Mouse (Mus musculus): ENCODE data around the gene B4galnt2. TPM values are rescaled to one million over a fixed set of nuclear protein-coding genes. Genes with fewer than 3 reads are reported as not detected.
"Not testable (repeated sequence)": the region's sequence is repeated elsewhere in the genome, so short reads cannot be mapped to it uniquely, and the experiment has no call there.

The B4galnt2 gene
- polyA plus RNA-seq, 1 experiment from 2014 or later = 44.3 TPM

GRCm38 (mm10) chr11:95911579-95911978 is 3.1 kb downstream of the B4galnt2 start:
- peak overlapping the region; percentile 35 for H3K4me2 ChIP-seq (ENCODE audit: low read depth, low read length)
- H3K9ac ChIP-seq (ENCODE audit: low read depth, low read length) = peak overlapping the region; percentile 32; the same call in 1 of the 2 replicates
- peaks cover 5% of the 10 kb centered on the region for H3K27me3 ChIP-seq (replicated peaks; ENCODE audit: control insufficient read depth, insufficient read depth, low read length)
- peak overlapping the region; percentile 27 for H3K4me3 ChIP-seq (ENCODE audit: low read length)
- peak; percentile 69 for ATAC-seq
- H3K36me3 ChIP-seq (ENCODE audit: control insufficient read depth, insufficient read depth, low read length) = no peaks in the 10 kb centered on the region
- WGBS = 18% methylated on average over 7 of the region's 7 CpGs
- H3K27ac ChIP-seq (ENCODE audit: low read length) = peak overlapping the region; percentile 76
- H3K9me3 ChIP-seq (ENCODE audit: control insufficient read depth, low read length) = no peaks in the 10 kb centered on the region
- H3K4me1 ChIP-seq (ENCODE audit: control insufficient read depth, insufficient read depth, low read length) = no peaks in the 10 kb centered on the region; the same call in 1 of the 2 replicates

- no peaks in the 10 kb centered on the region for H3K27me3 ChIP-seq (replicated peaks; ENCODE audit: control insufficient read depth, insufficient read depth, low read length)
- no peaks in the 10 kb centered on the region for H3K9me3 ChIP-seq (ENCODE audit: control insufficient read depth, low read length)
- no peak overlapping the region for H3K4me2 ChIP-seq (ENCODE audit: low read depth, low read length)
- no peak overlapping the region for H3K4me3 ChIP-seq (ENCODE audit: low read length)
- no peaks in the 10 kb centered on the region for H3K36me3 ChIP-seq (ENCODE audit: control insufficient read depth, insufficient read depth, low read length)
- H3K27ac ChIP-seq (ENCODE audit: low read length) = no peak overlapping the region
- H3K9ac ChIP-seq (ENCODE audit: low read depth, low read length) = no peak overlapping the region
- 80% methylated on average over 5 of the region's 5 CpGs for WGBS
- no peaks in the 10 kb centered on the region for H3K4me1 ChIP-seq (ENCODE audit: control insufficient read depth, insufficient read depth, low read length)
- no peak for ATAC-seq
Observed at GRCm38 (mm10) chr11:95907805-95908524, 6.7 kb downstream of the B4galnt2 start.

GRCm38 (mm10) chr11:95904290-95904689 is 10.4 kb downstream of the B4galnt2 start:
- H3K36me3 ChIP-seq (ENCODE audit: control insufficient read depth, insufficient read depth, low read length) = no peaks in the 10 kb centered on the region
- no peak overlapping the region for H3K9ac ChIP-seq (ENCODE audit: low read depth, low read length)
- H3K27ac ChIP-seq (ENCODE audit: low read length) = no peak overlapping the region
- no peak for ATAC-seq
- no peaks in the 10 kb centered on the region for H3K4me1 ChIP-seq (ENCODE audit: control insufficient read depth, insufficient read depth, low read length)
- WGBS = 75% methylated on average over 2 of the region's 2 CpGs
- H3K4me2 ChIP-seq (ENCODE audit: low read depth, low read length) = no peak overlapping the region
- no peak overlapping the region for H3K4me3 ChIP-seq (ENCODE audit: low read length)
- no peaks in the 10 kb centered on the region for H3K27me3 ChIP-seq (replicated peaks; ENCODE audit: control insufficient read depth, insufficient read depth, low read length)
- H3K9me3 ChIP-seq (ENCODE audit: control insufficient read depth, low read length) = no peaks in the 10 kb centered on the region

- no peaks in the 10 kb centered on the region for H3K36me3 ChIP-seq (ENCODE audit: control insufficient read depth, insufficient read depth, low read length)
- H3K27ac ChIP-seq (ENCODE audit: low read length) = no peak overlapping the region
- no peak overlapping the region for H3K9ac ChIP-seq (ENCODE audit: low read depth, low read length)
- no peak for ATAC-seq
- 80% methylated on average over 14 of the region's 14 CpGs for WGBS
- no peaks in the 10 kb centered on the region for H3K4me1 ChIP-seq (ENCODE audit: control insufficient read depth, insufficient read depth, low read length)
- H3K4me2 ChIP-seq (ENCODE audit: low read depth, low read length) = no peak overlapping the region
- no peaks in the 10 kb centered on the region for H3K9me3 ChIP-seq (ENCODE audit: control insufficient read depth, low read length)
- H3K27me3 ChIP-seq (replicated peaks; ENCODE audit: control insufficient read depth, insufficient read depth, low read length) = no peaks in the 10 kb centered on the region
- H3K4me3 ChIP-seq (ENCODE audit: low read length) = no peak overlapping the region
Observed at GRCm38 (mm10) chr11:95896446-95897179, 18.1 kb downstream of the B4galnt2 start.

GRCm38 (mm10) chr11:95890462-95891051 is 24.1 kb downstream of the B4galnt2 start:
- no peak overlapping the region for H3K27ac ChIP-seq (ENCODE audit: low read length)
- no peak overlapping the region for H3K4me2 ChIP-seq (ENCODE audit: low read depth, low read length)
- no peaks in the 10 kb centered on the region for H3K4me1 ChIP-seq (ENCODE audit: control insufficient read depth, insufficient read depth, low read length)
- no peak overlapping the region for H3K9ac ChIP-seq (ENCODE audit: low read depth, low read length)
- H3K27me3 ChIP-seq (replicated peaks; ENCODE audit: control insufficient read depth, insufficient read depth, low read length) = no peaks in the 10 kb centered on the region
- H3K36me3 ChIP-seq (ENCODE audit: control insufficient read depth, insufficient read depth, low read length) = peaks cover 6% of the 10 kb centered on the region
- H3K9me3 ChIP-seq (ENCODE audit: control insufficient read depth, low read length) = peaks cover 8% of the 10 kb centered on the region; the same call in 1 of the 2 replicates
- ATAC-seq = no peak
- H3K4me3 ChIP-seq (ENCODE audit: low read length) = no peak overlapping the region
- WGBS = 72% methylated on average over 2 of the region's 2 CpGs

GRCm38 (mm10) chr11:95879861-95880260 is 34.8 kb downstream of the B4galnt2 start:
- H3K4me3 ChIP-seq (ENCODE audit: low read length); H3K4me2 ChIP-seq (ENCODE audit: low read depth, low read length); H3K27ac ChIP-seq (ENCODE audit: low read length); ATAC-seq; H3K4me1 ChIP-seq (ENCODE audit: control insufficient read depth, insufficient read depth, low read length); H3K36me3 ChIP-seq (ENCODE audit: control insufficient read depth, insufficient read depth, low read length); H3K9ac ChIP-seq (ENCODE audit: low read depth, low read length); H3K9me3 ChIP-seq (ENCODE audit: control insufficient read depth, low read length); H3K27me3 ChIP-seq (replicated peaks; ENCODE audit: control insufficient read depth, insufficient read depth, low read length): not testable (repeated sequence)
- 60% methylated on average over 2 of the region's 2 CpGs for WGBS

GRCm38 (mm10) chr11:95876296-95876695 is 38.4 kb downstream of the B4galnt2 start:
- no peaks in the 10 kb centered on the region for H3K9me3 ChIP-seq (ENCODE audit: control insufficient read depth, low read length)
- H3K27ac ChIP-seq (ENCODE audit: low read length) = no peak overlapping the region
- no peak for ATAC-seq
- H3K4me3 ChIP-seq (ENCODE audit: low read length) = no peak overlapping the region
- no peaks in the 10 kb centered on the region for H3K4me1 ChIP-seq (ENCODE audit: control insufficient read depth, insufficient read depth, low read length)
- H3K9ac ChIP-seq (ENCODE audit: low read depth, low read length) = no peak overlapping the region
- no peak overlapping the region for H3K4me2 ChIP-seq (ENCODE audit: low read depth, low read length)
- no peaks in the 10 kb centered on the region for H3K36me3 ChIP-seq (ENCODE audit: control insufficient read depth, insufficient read depth, low read length)
- no peaks in the 10 kb centered on the region for H3K27me3 ChIP-seq (replicated peaks; ENCODE audit: control insufficient read depth, insufficient read depth, low read length)
- 20% methylated on average over 7 of the region's 7 CpGs for WGBS

- no peaks in the 10 kb centered on the region for H3K4me1 ChIP-seq (ENCODE audit: control insufficient read depth, insufficient read depth, low read length)
- H3K9me3 ChIP-seq (ENCODE audit: control insufficient read depth, low read length) = no peaks in the 10 kb centered on the region
- no peaks in the 10 kb centered on the region for H3K27me3 ChIP-seq (replicated peaks; ENCODE audit: control insufficient read depth, insufficient read depth, low read length)
- WGBS = 44% methylated on average over 9 of the region's 9 CpGs
- H3K9ac ChIP-seq (ENCODE audit: low read depth, low read length) = no peak overlapping the region
- H3K4me2 ChIP-seq (ENCODE audit: low read depth, low read length) = no peak overlapping the region
- no peak overlapping the region for H3K27ac ChIP-seq (ENCODE audit: low read length)
- no peak overlapping the region for H3K4me3 ChIP-seq (ENCODE audit: low read length)
- H3K36me3 ChIP-seq (ENCODE audit: control insufficient read depth, insufficient read depth, low read length) = no peaks in the 10 kb centered on the region
- no peak for ATAC-seq
Observed at GRCm38 (mm10) chr11:95875804-95876203, 38.9 kb downstream of the B4galnt2 start.

- Histone ChIP-seq H3K27ac (ENCODE audit: low read length) (no peak overlapping the region), H3K4me2 (ENCODE audit: low read depth, low read length) (no peak overlapping the region), H3K4me3 (ENCODE audit: low read length) (no peak overlapping the region), H3K36me3 (ENCODE audit: control insufficient read depth, insufficient read depth, low read length) (no peaks in the 10 kb centered on the region), H3K4me1 (ENCODE audit: control insufficient read depth, insufficient read depth, low read length) (no peaks in the 10 kb centered on the region), H3K27me3 (replicated peaks; ENCODE audit: control insufficient read depth, insufficient read depth, low read length) (no peaks in the 10 kb centered on the region), H3K9ac (ENCODE audit: low read depth, low read length) (no peak overlapping the region), H3K9me3 (ENCODE audit: control insufficient read depth, low read length) (no peaks in the 10 kb centered on the region)
- 67% methylated on average over 6 of the region's 6 CpGs for WGBS
- no peak for ATAC-seq
Observed at GRCm38 (mm10) chr11:95869918-95870470, 44.7 kb downstream of the B4galnt2 start.

Data from intestine, embryonic 16.5 days (tissue).